Mouse (Mus musculus) C3H10T1/2 (cell line): ENCODE measurements around the gene Gm14147. TPM values are rescaled to one million over a fixed set of nuclear protein-coding genes. Genes with fewer than 3 reads are reported as not detected.

Source experiments
- polyA plus RNA-seq, 2 experiments: library from polyadenylated mRNA; unstranded; fragments of >200 nt; fragmentation: generic; extraction: Trizol; gene quantifications; one replicate each; pipeline ENCODE4 v1.2.1; 2012; ENCODE audit warnings: missing spikeins in 2 of 2

Gm14147 gene
- polyA plus RNA-seq = not detected

GRCm38 (mm10) chr2:151097945-151098344 lies at the start of gene Gm14147:
Gm14147 (plus strand) TSS chr2:151098245.

GRCm38 (mm10) chr2:151092250-151092649 lies 5.8 kb upstream of the Gm14147 start, which contains the start of gene Gm14151:
Gm14151 (minus strand) TSS chr2:151092350.

Other genes with a start within 250 kb of the Gm14147 start
- 10 to 100 TPM; 54.2 to 67.4 TPM for gene Abhd12, start 193.5 kb upstream of the Gm14147 start, polyA plus RNA-seq
- 1 to 10 TPM; 5.8 to 6.9 TPM for gene Gins1, start 192.8 kb upstream of the Gm14147 start, polyA plus RNA-seq
- gene Ninl, start 58.9 kb upstream of the Gm14147 start, polyA plus RNA-seq = 1 to 10 TPM in 1 of 2 experiments, under 1 TPM in 1; 0.49 to 5.7 TPM
- gene Nanp, start 58.8 kb upstream of the Gm14147 start, polyA plus RNA-seq = 1 to 10 TPM; 1.1 to 6.1 TPM
- gene Gm14151, start 5.9 kb upstream of the Gm14147 start, polyA plus RNA-seq = not detected